27 mouse cellular contexts compared by ENCODE assay signal in the genomic region with DNA sequence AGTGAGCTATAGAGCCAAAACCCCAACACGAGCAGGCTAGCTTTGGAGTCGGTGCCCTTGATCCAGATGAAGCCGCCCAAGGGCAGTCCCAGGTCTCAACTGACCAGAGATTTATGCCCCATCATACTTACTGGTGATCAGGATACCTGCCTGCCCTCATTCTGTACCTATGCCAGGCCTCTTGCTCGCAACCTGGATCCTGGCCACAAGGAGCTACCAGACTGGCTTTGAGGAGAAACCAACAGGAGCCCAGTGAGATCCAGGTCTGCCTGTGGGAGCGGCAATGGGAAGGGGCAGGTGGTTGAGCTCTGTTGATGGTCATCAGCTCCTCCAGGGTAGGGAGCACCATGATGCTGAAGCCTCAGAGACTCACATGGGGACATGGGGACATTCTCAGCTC. TPM values are rescaled to one million over a fixed set of nuclear protein-coding genes. Genes with fewer than 3 reads are reported as not detected.
DNase-seq lines count a peak whose midpoint lies in the region; ATAC-seq lines count a peak whose summit lies in the region.
"Had no signal": no experiment of that assay in that cellular context is flagged by ENCODE, and none has a peak within 500 bp of the region (broad histone marks: within the 10 kb centered on the region; RNA-seq: fewer than 3 reads in every experiment).

No protein-coding gene starts in this region.

- H3K27ac ChIP-seq in forebrain, embryonic 10.5 days: peak overlapping the region; percentile 83
- no peak overlapping the region for H3K27ac ChIP-seq in forebrain, embryonic 11.5 days (ENCODE audit: low read depth, low read length)
- H3K27ac ChIP-seq in embryonic facial prominence, embryonic 10.5 days (replicated peaks): peak overlapping the region; percentile 59
- 0 out of 2 replicates have a peak overlapping the region, but pooled peaks have one; percentile 33 for H3K27ac ChIP-seq in limb, embryonic 11.5 days (replicated peaks; ENCODE audit: low read depth, low read length)
- H3K27ac ChIP-seq: embryonic facial prominence, embryonic 13.5 days; gastrocnemius, adult 2 months; heart, embryonic 15.5 days; hindbrain, embryonic 12.5 days; hindbrain, embryonic 15.5 days had no signal

- 86% methylated on average over 5 of the region's 5 CpGs for WGBS in forebrain, embryonic 10.5 days
- 94% methylated on average over 5 of the region's 5 CpGs for WGBS in forebrain, embryonic 11.5 days
- WGBS in embryonic facial prominence, embryonic 10.5 days: 87% methylated on average over 5 of the region's 5 CpGs
- 78% methylated on average over 5 of the region's 5 CpGs for WGBS in limb, embryonic 11.5 days

- ATAC-seq in forebrain, embryonic 11.5 days (replicated peaks; ENCODE audit: low FRiP score): no peak
- ATAC-seq in limb, embryonic 11.5 days (ENCODE audit: insufficient number of reproducible peaks, low FRiP score, low TSS enrichment, low read depth): no peak
- ATAC-seq: activated CD4-positive, CD25-positive, alpha-beta regulatory T cell, adult 4 months; forebrain, embryonic 14.5 days; forebrain, postnatal 0 days; intestine, postnatal 0 days had no signal

- H3K4me1 ChIP-seq in forebrain, embryonic 10.5 days: peaks cover 96% of the 10 kb centered on the region
- peaks cover 19% of the 10 kb centered on the region for H3K4me1 ChIP-seq in forebrain, embryonic 11.5 days (replicated peaks; ENCODE audit: control insufficient read depth, insufficient read depth, low read length)
- peaks cover 79% of the 10 kb centered on the region for H3K4me1 ChIP-seq in embryonic facial prominence, embryonic 10.5 days
- peaks cover 39% of the 10 kb centered on the region for H3K4me1 ChIP-seq in limb, embryonic 11.5 days (ENCODE audit: control insufficient read depth, insufficient read depth, low read length)
- H3K4me1 ChIP-seq: heart, embryonic 12.5 days; heart, embryonic 15.5 days had no signal

- H3K36me3 ChIP-seq in forebrain, embryonic 10.5 days (replicated peaks): peaks cover 58% of the 10 kb centered on the region
- H3K36me3 ChIP-seq in forebrain, embryonic 11.5 days (ENCODE audit: control insufficient read depth, insufficient read depth, low read length): no peaks in the 10 kb centered on the region; the same call in 1 of the 2 replicates
- peaks cover 39% of the 10 kb centered on the region for H3K36me3 ChIP-seq in embryonic facial prominence, embryonic 10.5 days (replicated peaks)
- no peaks in the 10 kb centered on the region; the same call in 1 of the 2 replicates for H3K36me3 ChIP-seq in limb, embryonic 11.5 days (ENCODE audit: control insufficient read depth, insufficient read depth, low read length)
- H3K36me3 ChIP-seq: embryonic facial prominence, embryonic 13.5 days; heart, embryonic 12.5 days; heart, embryonic 15.5 days; hindbrain, embryonic 12.5 days; hindbrain, embryonic 15.5 days had no signal

- H3K4me2 ChIP-seq in forebrain, embryonic 11.5 days (ENCODE audit: low read depth, low read length, severe bottlenecking): no peak overlapping the region
- no peak overlapping the region for H3K4me2 ChIP-seq in limb, embryonic 11.5 days (ENCODE audit: low read depth, severe bottlenecking)
- H3K4me2 ChIP-seq: embryonic facial prominence, embryonic 13.5 days; heart, embryonic 12.5 days; heart, embryonic 15.5 days; hindbrain, embryonic 12.5 days; hindbrain, embryonic 15.5 days had no signal

- H3K9me3 ChIP-seq in forebrain, embryonic 10.5 days: no peaks in the 10 kb centered on the region
- H3K9me3 ChIP-seq in forebrain, embryonic 11.5 days (ENCODE audit: control insufficient read depth, low read length): no peaks in the 10 kb centered on the region
- no peaks in the 10 kb centered on the region for H3K9me3 ChIP-seq in embryonic facial prominence, embryonic 10.5 days
- no peaks in the 10 kb centered on the region for H3K9me3 ChIP-seq in limb, embryonic 11.5 days (ENCODE audit: control insufficient read depth, low read length)
- H3K9me3 ChIP-seq: embryonic facial prominence, embryonic 13.5 days; heart, embryonic 12.5 days; heart, embryonic 15.5 days; hindbrain, embryonic 12.5 days; hindbrain, embryonic 15.5 days had no signal

- DNase-seq in cerebellum, postnatal 10 days: peak; percentile 63 to 64
- DNase-seq in cerebellum, adult 9-11 months: no peak
- no peak for DNase-seq in forebrain, embryonic 10.5 days (ENCODE audit: extremely low spot score, low spot score)
- no peak for DNase-seq in forebrain, embryonic 11.5 days (ENCODE audit: low spot score)
- DNase-seq in embryonic facial prominence, embryonic 10.5 days (ENCODE audit: low spot score): no peak
- no peak for DNase-seq in limb, embryonic 11.5 days (ENCODE audit: low spot score)
- no peak for DNase-seq in heart, adult 11 months
- no peak for DNase-seq in embryo, embryonic 10 days (ENCODE audit: low spot score)
- DNase-seq: adrenal gland, adult 8-10 months; adrenal gland, postnatal 25 days; cerebellum, adult 18-20 months; cerebellum, postnatal 36 days; forebrain, postnatal 0 days; gastrocnemius, adult 2 months; gastrocnemius, postnatal 14 days; heart, adult 18-20 months; heart, postnatal 10 days; heart, postnatal 36 days had no signal

- no peak overlapping the region for H3K9ac ChIP-seq in forebrain, embryonic 11.5 days (ENCODE audit: low read length)
- no peak overlapping the region for H3K9ac ChIP-seq in limb, embryonic 11.5 days (ENCODE audit: low read length)
- H3K9ac ChIP-seq: embryonic facial prominence, embryonic 13.5 days; forebrain, postnatal 0 days; heart, embryonic 12.5 days; heart, embryonic 15.5 days; hindbrain, embryonic 12.5 days; hindbrain, embryonic 15.5 days had no signal

- H3K4me3 ChIP-seq in forebrain, embryonic 10.5 days: no peak overlapping the region
- H3K4me3 ChIP-seq in forebrain, embryonic 11.5 days (ENCODE audit: low read depth, low read length): no peak overlapping the region
- no peak overlapping the region for H3K4me3 ChIP-seq in embryonic facial prominence, embryonic 10.5 days
- no peak overlapping the region for H3K4me3 ChIP-seq in limb, embryonic 11.5 days (ENCODE audit: low read depth, low read length)
- H3K4me3 ChIP-seq: embryonic facial prominence, embryonic 13.5 days; erythroblast, embryonic 14.5 days; gastrocnemius, adult 2 months; heart, embryonic 12.5 days; heart, embryonic 15.5 days; hindbrain, embryonic 12.5 days; hindbrain, embryonic 15.5 days had no signal

- peaks cover 77% of the 10 kb centered on the region for H3K27me3 ChIP-seq in forebrain, embryonic 10.5 days (ENCODE audit: poor library complexity, severe bottlenecking)
- H3K27me3 ChIP-seq in forebrain, embryonic 11.5 days (ENCODE audit: control insufficient read depth, insufficient read depth, low read length): no peaks in the 10 kb centered on the region
- H3K27me3 ChIP-seq in embryonic facial prominence, embryonic 10.5 days (replicated peaks; ENCODE audit: low read depth, poor library complexity, severe bottlenecking): peaks cover 73% of the 10 kb centered on the region
- H3K27me3 ChIP-seq in limb, embryonic 11.5 days (ENCODE audit: control insufficient read depth, insufficient read depth, low read length): no peaks in the 10 kb centered on the region
- H3K27me3 ChIP-seq: heart, embryonic 12.5 days; heart, embryonic 15.5 days; hindbrain, embryonic 15.5 days had no signal

RNA-seq across cellular contexts. Expression of a gene that starts 12.5 kb away (rescaled TPM):
- polyA plus RNA-seq in forebrain, embryonic 10.5 days (2016; fragmentation: Nextera tagmentation; extraction: Ambion mirVana): 58.7 and 68.0 TPM in 2 replicates
- 33.9 and 38.0 TPM in 2 replicates for polyA plus RNA-seq in forebrain, embryonic 11.5 days (2014; fragmentation: Nextera tagmentation; extraction: Ambion mirVana)
- 51.4 and 52.4 TPM in 2 replicates for polyA plus RNA-seq in embryonic facial prominence, embryonic 10.5 days (2016; fragmentation: Nextera tagmentation; extraction: Ambion mirVana)
- 62.3 and 70.9 TPM in 2 replicates for polyA plus RNA-seq in limb, embryonic 11.5 days (2014; fragmentation: Nextera tagmentation; extraction: Ambion mirVana)
- polyA plus RNA-seq: activated CD4-positive, CD25-positive, alpha-beta regulatory T cell, adult 4 months; erythroblast, embryonic 14.5 days had no signal

Comparison
In these comparisons a context has a peak if more than half of its experiments do, and no peak if none do; other contexts are left out.
1. DNase-seq: peak in cerebellum, postnatal 10 days (2 of 2); none in cerebellum, adult 9-11 months (single experiment), forebrain, embryonic 10.5 days (single experiment), forebrain, embryonic 11.5 days (single experiment), embryonic facial prominence, embryonic 10.5 days (single experiment), limb, embryonic 11.5 days (single experiment), heart, adult 11 months (single experiment) and embryo, embryonic 10 days (single experiment).